Mouse (Mus musculus) megakaryocyte, embryonic 14.5 days (primary cell): Measurements from ENCODE around the gene Sri.

ENCODE experiments used
- FLI1 ChIP-seq: IDR thresholded peaks from 2 replicates; pipeline ENCODE4 v1.6.1; 2012; ENCODE audit warnings: low read length, inconsistent platforms, mixed read lengths
- GATA1 ChIP-seq: IDR thresholded peaks from 3 replicates; pipeline ENCODE4 v1.6.1; 2012; ENCODE audit warnings: mixed read lengths, low read length, inconsistent platforms, borderline replicate concordance

DNA sequence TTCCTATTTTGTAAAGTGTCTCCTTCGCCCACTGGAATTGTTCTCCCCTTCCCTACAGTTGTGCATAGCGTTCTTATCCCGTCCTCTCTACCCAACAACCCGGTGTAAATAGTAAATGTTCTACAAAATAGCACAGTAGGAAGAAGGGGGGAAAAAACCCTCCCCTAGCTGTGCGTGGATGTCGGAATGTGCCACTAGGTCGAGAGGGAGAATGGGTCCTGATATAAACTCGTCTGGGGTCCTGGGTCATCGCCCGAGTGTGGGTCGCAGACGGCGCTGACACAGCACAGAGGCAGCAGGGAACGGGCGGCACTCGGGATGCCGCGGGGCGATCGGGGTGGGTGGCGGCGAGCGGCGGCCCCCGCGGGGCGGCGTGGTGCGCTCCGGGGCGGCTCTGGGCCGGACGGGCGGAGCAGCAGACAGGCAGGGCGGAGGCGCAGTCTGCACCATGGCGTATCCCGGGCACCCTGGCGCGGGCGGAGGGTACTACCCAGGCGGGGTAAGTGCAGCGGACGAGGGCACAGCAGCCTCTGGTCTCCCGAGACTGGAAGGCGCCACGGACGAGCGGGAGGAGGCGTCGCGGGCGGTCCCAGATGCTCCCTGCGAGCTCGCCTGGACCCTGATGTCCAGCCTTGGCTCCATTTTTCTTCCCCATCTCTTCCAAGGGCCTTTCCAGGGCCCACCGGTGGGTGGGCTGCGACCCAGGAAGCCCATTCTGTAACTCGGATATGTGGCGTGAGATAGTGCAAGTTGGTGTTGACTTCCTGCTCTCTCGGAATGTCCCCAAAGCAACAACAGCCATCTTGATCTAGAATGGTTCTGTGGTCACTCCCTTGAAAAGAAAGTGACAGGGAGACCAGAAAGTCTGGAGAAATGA is 10.5 kb downstream of the Sri start:
- TF ChIP-seq GATA1 (no peak), FLI1 (no peak)
